Mouse (Mus musculus): ENCODE data around the gene Ecm2.
A peak's percentile ranks its signal among the peaks of the same experiment; 100 is the strongest.

The Ecm2 gene

DNA sequence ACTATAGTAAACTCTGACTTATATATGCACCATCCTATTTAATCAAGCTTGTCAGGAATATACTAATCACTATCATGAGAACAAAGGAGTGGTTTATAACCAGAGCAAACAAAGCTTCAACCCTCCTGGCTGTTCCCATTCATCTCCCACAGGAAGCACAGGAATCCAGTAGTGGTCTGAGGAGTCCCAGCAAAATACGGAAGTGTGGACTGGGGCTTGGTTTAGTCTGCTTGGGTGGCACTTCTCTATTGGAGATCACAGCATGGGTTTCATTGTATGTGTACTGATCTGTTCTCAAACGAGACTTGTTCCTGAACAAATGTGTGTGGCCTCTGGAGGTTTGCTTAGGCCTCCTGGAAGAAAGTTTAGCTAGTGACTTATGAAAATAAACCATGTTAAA, 14.2 kb downstream of the Ecm2 start:
- DNase-seq: no peak

DNA sequence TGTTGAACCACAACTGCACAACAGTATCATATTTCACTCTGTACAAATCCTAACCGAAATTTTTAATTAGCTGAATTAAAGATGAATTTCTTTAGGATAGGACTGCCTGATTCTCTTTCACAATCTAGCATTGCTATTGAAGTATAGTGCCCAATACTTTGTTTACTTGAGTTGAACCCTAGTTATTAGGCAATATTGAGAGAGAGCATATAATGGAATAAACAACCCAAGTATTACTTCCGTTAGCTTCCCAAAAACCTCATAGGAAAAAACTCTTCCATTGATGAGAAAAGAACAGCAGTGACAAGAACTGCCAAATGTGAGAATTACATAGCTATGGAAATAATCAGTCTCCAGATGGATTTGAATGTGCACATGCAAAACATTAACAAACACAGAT, 21.6 kb downstream of the Ecm2 start:
- no peak for DNase-seq

- DNase-seq: no peak
Observed at GRCm38 (mm10) chr13:49530636-49531035, 26.0 kb downstream of the Ecm2 start.

- no peak for DNase-seq
Observed at GRCm38 (mm10) chr13:49536946-49537345, 32.3 kb downstream of the Ecm2 start.

DNA sequence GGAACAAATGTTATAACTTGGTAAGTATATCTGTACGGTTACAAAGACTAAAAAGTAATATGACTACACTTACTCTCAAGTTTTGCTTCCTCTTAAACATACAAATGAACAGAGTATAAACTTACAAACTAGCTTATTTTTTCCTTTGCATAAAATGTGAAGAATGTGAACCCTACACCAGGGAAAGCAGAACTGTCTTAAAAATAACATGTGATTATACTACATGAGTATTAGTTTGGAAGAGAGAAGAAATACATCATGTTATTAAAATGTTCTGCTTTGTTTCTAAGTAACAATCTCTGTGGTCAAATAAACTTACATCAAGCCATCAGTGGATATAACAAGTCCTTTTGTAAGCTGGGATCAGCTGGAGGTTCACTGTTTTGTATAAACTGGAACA, 34.1 kb downstream of the Ecm2 start:
- DNase-seq: no peak

GRCm38 (mm10) chr13:49544279-49544678, 39.7 kb downstream of the Ecm2 start, which contains the start of gene Aspn:
Aspn (plus strand) TSS chr13:49544443.
- no peak for DNase-seq

GRCm38 (mm10) chr13:49545646-49546045, 41.0 kb downstream of the Ecm2 start:
- no peak for DNase-seq

DNA sequence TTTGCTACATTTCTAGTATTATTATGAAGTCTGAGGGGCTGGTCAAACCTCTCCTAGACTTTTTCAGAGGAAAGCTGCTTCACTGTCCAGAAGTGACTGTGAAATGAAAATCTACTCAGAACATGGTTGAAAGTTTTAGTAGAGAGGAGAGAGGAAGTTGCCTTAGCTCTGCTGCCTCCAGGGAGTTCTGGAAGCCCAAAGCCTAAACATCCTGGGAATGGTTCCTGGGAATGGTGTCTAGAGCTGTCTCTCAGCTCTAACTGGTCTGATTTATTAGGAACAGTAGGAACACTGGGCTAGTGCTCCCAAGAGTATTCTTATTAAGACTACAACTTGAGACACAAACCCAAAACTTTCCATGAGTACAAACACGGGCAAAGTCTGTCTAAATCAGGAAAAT, 41.9 kb downstream of the Ecm2 start:
- DNase-seq: no peak

DNA sequence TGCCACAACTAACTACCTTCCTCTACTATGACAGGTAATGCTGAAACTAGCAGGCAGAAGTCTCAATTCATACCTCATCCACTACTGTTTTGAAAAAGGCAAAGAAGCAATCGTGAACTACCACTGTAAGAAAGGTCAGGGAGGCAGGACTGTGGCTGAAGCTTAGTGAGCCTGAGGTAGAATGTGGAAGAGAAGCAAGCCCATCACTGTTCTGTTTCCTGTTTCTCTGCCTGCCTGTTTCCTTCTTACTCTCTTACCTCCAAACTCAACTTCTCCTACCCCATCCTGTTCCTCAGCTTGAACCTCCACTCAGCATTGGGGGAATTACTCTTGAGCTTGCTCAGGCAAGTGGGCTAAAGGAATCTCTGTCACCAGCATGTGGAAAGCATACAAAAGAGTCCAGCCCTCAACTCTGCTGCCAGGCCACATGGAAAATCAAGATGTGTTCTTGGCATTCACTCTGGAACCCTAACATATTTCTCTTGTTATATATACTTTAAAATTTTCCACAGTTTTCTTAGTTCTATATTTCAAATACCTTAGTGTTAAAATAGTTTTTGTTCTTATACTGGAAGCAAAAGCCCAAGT, 43.0 kb downstream of the Ecm2 start:
- no peak for DNase-seq

DNA sequence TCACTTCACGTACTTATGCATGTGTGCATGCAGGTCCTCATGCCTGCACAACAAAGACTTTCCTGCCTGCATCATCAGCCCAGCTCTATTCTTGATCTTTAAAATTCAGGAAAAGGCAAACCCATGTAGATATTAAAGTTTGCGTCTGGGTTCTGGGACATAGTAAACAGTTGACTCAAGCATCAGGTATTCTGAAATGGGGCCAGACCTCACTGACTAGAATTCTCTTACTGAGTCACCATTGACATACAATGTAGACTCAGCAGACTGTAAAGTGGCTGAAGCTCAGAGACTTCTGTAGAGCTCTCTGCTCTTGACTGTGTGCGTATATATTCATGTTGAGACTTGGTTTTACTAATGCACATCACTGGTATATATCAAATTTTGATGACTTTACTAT, 45.0 kb downstream of the Ecm2 start:
- no peak for DNase-seq

- DNase-seq: no peak
Observed at GRCm38 (mm10) chr13:49554519-49554918, 49.9 kb downstream of the Ecm2 start.

DNA sequence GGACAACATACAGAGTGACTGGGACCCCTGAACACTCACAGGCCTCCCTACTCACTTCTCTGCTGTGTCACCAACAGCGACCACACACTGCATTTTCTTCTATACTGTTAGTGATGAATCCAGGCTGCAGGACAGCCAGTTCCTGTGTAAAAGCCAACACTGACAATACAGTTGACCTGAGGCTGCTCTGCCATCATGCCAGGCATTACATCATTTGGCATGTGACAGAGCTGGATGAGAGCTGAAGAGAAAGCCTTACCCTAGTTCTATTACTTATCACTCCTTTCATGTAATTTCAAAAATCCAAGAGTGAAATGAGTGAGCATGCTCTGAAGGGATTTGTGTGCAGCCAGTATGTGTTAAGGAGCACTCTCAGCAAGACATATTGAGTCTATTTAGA, 51.6 kb downstream of the Ecm2 start:
- peak; percentile 3 to 7 for DNase-seq

- no peak for DNase-seq
Observed at GRCm38 (mm10) chr13:49556924-49557323, 52.3 kb downstream of the Ecm2 start.

GRCm38 (mm10) chr13:49559185-49559584, 54.6 kb downstream of the Ecm2 start:
- no peak for DNase-seq

- DNase-seq: no peak
Observed at GRCm38 (mm10) chr13:49560886-49561285, 56.3 kb downstream of the Ecm2 start.

DNA sequence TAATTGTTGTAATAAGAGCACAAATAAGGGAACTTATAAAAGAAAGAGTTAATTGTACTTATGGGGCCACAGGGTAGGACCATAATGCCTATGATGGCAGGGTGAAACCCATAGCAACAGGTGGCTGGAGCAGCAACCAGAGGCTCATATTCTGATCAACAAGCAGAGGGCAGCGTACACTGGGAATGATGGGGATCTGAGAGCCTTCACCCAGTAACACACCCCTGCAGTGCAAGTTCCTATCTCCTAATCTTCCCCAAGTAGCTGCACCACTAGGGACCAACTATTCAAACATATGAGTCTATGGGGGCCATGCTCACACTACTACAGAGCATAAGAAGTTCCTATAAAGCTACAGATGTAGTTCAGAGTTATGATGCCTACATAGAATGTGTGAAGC, 59.7 kb downstream of the Ecm2 start:
- DNase-seq: no peak

DNA sequence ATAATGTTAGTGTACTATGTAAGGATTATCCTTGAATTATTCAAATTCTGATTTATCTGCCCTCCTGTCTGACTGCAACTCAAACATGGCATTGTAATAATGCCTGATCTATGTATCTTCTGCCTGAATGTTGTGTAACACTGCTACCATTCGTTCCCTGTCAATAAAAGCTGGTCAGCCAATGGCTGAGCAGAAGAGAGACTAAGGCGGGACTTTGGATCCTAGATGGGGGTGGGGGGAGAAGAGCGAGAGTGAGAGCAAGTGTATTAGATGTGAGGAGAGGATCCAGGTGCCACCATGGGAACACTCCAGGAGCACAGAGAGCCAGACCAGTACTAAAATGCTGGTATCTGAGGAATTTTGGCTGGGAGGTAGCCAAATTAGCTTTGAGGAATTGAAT, 65.8 kb downstream of the Ecm2 start:
- DNase-seq: no peak

- DNase-seq: no peak
Observed at GRCm38 (mm10) chr13:49571418-49571817, 66.8 kb downstream of the Ecm2 start.

GRCm38 (mm10) chr13:49581541-49582530, 77.2 kb downstream of the Ecm2 start, which contains the start of gene Omd:
Omd (plus strand) TSS chr13:49582462.
- DNase-seq: no peak

Data from cerebellum, postnatal 36 days (tissue).